ENCODE assay signal across 16 mouse cellular contexts in genomic region chr16:37999762-38000161, GRCm38 (mm10).
DNase-seq lines count a peak whose midpoint lies in the region; ATAC-seq and TF ChIP-seq lines count a peak whose summit lies in the region.
"Had no signal": no experiment of that assay in that cellular context is flagged by ENCODE, and none has a peak within 500 bp of the region (broad histone marks: within the 10 kb centered on the region; RNA-seq: fewer than 3 reads in every experiment).

No protein-coding gene starts in this region.

- no peak overlapping the region for H3K4me3 ChIP-seq in hindbrain, embryonic 11.5 days (ENCODE audit: low read depth, low read length)
- H3K4me3 ChIP-seq in hindbrain, postnatal 0 days (ENCODE audit: low read length), result no peak overlapping the region
- H3K4me3 ChIP-seq in forebrain, embryonic 12.5 days (replicated peaks), result no peak overlapping the region
- H3K4me3 ChIP-seq in limb, embryonic 13.5 days, result no peak overlapping the region
- H3K4me3 ChIP-seq in neural tube, embryonic 12.5 days, result no peak overlapping the region

- no peak for DNase-seq in hindbrain, embryonic 11.5 days (ENCODE audit: low spot score)
- DNase-seq in hindbrain, postnatal 0 days (ENCODE audit: low spot score), result no peak
- no peak for DNase-seq in frontal cortex, postnatal 36 days (ENCODE audit: low spot score in 2 of 2)
- DNase-seq in right cerebral cortex, postnatal 25 days, result no peak
- no peak for DNase-seq in spleen, postnatal 10 days (ENCODE audit: low spot score in 2 of 2)
- DNase-seq: cerebellum, adult 8-10 months; gastrocnemius, postnatal 10 days; heart, postnatal 4 days; lung, postnatal 4 days; right cerebral cortex, postnatal 4 days; thymus, postnatal 25 days had no signal

- 71% methylated on average over 1 of the region's 1 CpGs for WGBS in hindbrain, embryonic 11.5 days
- WGBS in hindbrain, postnatal 0 days, result 67% methylated on average over 1 of the region's 1 CpGs
- WGBS in forebrain, embryonic 12.5 days, result 67% methylated on average over 1 of the region's 1 CpGs
- WGBS in limb, embryonic 13.5 days, result 90% methylated on average over 1 of the region's 1 CpGs
- WGBS in neural tube, embryonic 12.5 days, result 67% methylated on average over 1 of the region's 1 CpGs

- H3K9ac ChIP-seq in hindbrain, embryonic 11.5 days (ENCODE audit: low read depth, low read length), result peak overlapping the region; percentile 1; the same call in 1 of the 2 replicates
- no peak overlapping the region for H3K9ac ChIP-seq in hindbrain, postnatal 0 days (replicated peaks; ENCODE audit: low read length)
- no peak overlapping the region for H3K9ac ChIP-seq in forebrain, embryonic 12.5 days
- no peak overlapping the region for H3K9ac ChIP-seq in limb, embryonic 13.5 days
- no peak overlapping the region for H3K9ac ChIP-seq in neural tube, embryonic 12.5 days
- H3K9ac ChIP-seq: liver, postnatal 0 days had no signal

- no peak overlapping the region for H3K4me2 ChIP-seq in hindbrain, embryonic 11.5 days (replicated peaks; ENCODE audit: low read depth, low read length)
- H3K4me2 ChIP-seq in hindbrain, postnatal 0 days (ENCODE audit: low read depth, low read length), result no peak overlapping the region
- H3K4me2 ChIP-seq in forebrain, embryonic 12.5 days, result no peak overlapping the region
- H3K4me2 ChIP-seq in limb, embryonic 13.5 days (replicated peaks), result no peak overlapping the region
- H3K4me2 ChIP-seq in neural tube, embryonic 12.5 days (replicated peaks), result no peak overlapping the region
- H3K4me2 ChIP-seq: heart, embryonic 11.5 days had no signal

- ATAC-seq in hindbrain, embryonic 11.5 days (ENCODE audit: low FRiP score), result peak; percentile 51
- no peak for ATAC-seq in hindbrain, postnatal 0 days
- 0 out of 2 replicates have a peak, but pooled peaks have one; percentile 5 for ATAC-seq in forebrain, embryonic 12.5 days (ENCODE audit: low FRiP score)
- ATAC-seq in limb, embryonic 13.5 days (ENCODE audit: low FRiP score, low read depth), result no peak
- peak; percentile 38 for ATAC-seq in neural tube, embryonic 12.5 days (ENCODE audit: low FRiP score, low read depth)
- ATAC-seq: liver, postnatal 0 days had no signal

- no peaks in the 10 kb centered on the region for H3K36me3 ChIP-seq in hindbrain, embryonic 11.5 days (ENCODE audit: control insufficient read depth, insufficient read depth, low read length)
- no peaks in the 10 kb centered on the region for H3K36me3 ChIP-seq in hindbrain, postnatal 0 days (ENCODE audit: insufficient read depth, low read length)
- no peaks in the 10 kb centered on the region; the same call in 1 of the 2 replicates for H3K36me3 ChIP-seq in forebrain, embryonic 12.5 days (replicated peaks)
- H3K36me3 ChIP-seq in limb, embryonic 13.5 days, result no peaks in the 10 kb centered on the region
- H3K36me3 ChIP-seq in neural tube, embryonic 12.5 days, result peaks cover 2% of the 10 kb centered on the region; the same call in 1 of the 2 replicates

- no peaks in the 10 kb centered on the region for H3K9me3 ChIP-seq in hindbrain, embryonic 11.5 days (ENCODE audit: control insufficient read depth, low read length)
- no peaks in the 10 kb centered on the region for H3K9me3 ChIP-seq in hindbrain, postnatal 0 days (ENCODE audit: low read length)
- H3K9me3 ChIP-seq in forebrain, embryonic 12.5 days, result no peaks in the 10 kb centered on the region
- H3K9me3 ChIP-seq in limb, embryonic 13.5 days, result no peaks in the 10 kb centered on the region
- H3K9me3 ChIP-seq in neural tube, embryonic 12.5 days, result no peaks in the 10 kb centered on the region

- no peaks in the 10 kb centered on the region for H3K27me3 ChIP-seq in hindbrain, embryonic 11.5 days (ENCODE audit: control insufficient read depth, insufficient read depth, low read length)
- H3K27me3 ChIP-seq in hindbrain, postnatal 0 days (ENCODE audit: insufficient read depth, low read length), result no peaks in the 10 kb centered on the region
- no peaks in the 10 kb centered on the region for H3K27me3 ChIP-seq in forebrain, embryonic 12.5 days
- no peaks in the 10 kb centered on the region for H3K27me3 ChIP-seq in limb, embryonic 13.5 days
- H3K27me3 ChIP-seq in neural tube, embryonic 12.5 days (replicated peaks), result no peaks in the 10 kb centered on the region

- peak overlapping the region; percentile 79 for H3K27ac ChIP-seq in hindbrain, embryonic 11.5 days (ENCODE audit: low read depth, low read length)
- no peak overlapping the region for H3K27ac ChIP-seq in hindbrain, postnatal 0 days
- H3K27ac ChIP-seq in forebrain, embryonic 12.5 days, result peak overlapping the region; percentile 87
- 0 out of 2 replicates have a peak overlapping the region, but pooled peaks have one; percentile 49 for H3K27ac ChIP-seq in limb, embryonic 13.5 days
- peak overlapping the region; percentile 62; the same call in 1 of the 2 replicates for H3K27ac ChIP-seq in neural tube, embryonic 12.5 days

- 0 out of 2 replicates have a peak, but pooled peaks cover 5% of the 10 kb centered on the region for H3K4me1 ChIP-seq in hindbrain, embryonic 11.5 days (replicated peaks; ENCODE audit: control insufficient read depth, insufficient read depth, low read length)
- no peaks in the 10 kb centered on the region for H3K4me1 ChIP-seq in hindbrain, postnatal 0 days (ENCODE audit: insufficient read depth, low read length)
- peaks cover 30% of the 10 kb centered on the region for H3K4me1 ChIP-seq in forebrain, embryonic 12.5 days
- peaks cover 11% of the 10 kb centered on the region for H3K4me1 ChIP-seq in limb, embryonic 13.5 days
- peaks cover 8% of the 10 kb centered on the region for H3K4me1 ChIP-seq in neural tube, embryonic 12.5 days

- TF ChIP-seq CTCF in hindbrain, postnatal 0 days (IDR thresholded peaks at IDR 0.05; ENCODE audit: low read depth), result no peak

Comparison
In these comparisons a context has a peak if more than half of its experiments do, and no peak if none do; other contexts are left out.
1. ATAC-seq: peak in hindbrain, embryonic 11.5 days (single experiment), forebrain, embryonic 12.5 days (single experiment) and neural tube, embryonic 12.5 days (single experiment); none in hindbrain, postnatal 0 days (single experiment) and limb, embryonic 13.5 days (single experiment).